Mouse (Mus musculus) neural tube, embryonic 14.5 days (tissue): ENCODE data around the gene Cycs. TPM values are rescaled to one million over a fixed set of nuclear protein-coding genes. Genes with fewer than 3 reads are reported as not detected.

ENCODE experiments used
- ATAC-seq: fragments of 200-750 bp; cut with Nextera tagmentation; 2 replicates; pipeline ENCODE4 v1.8.0; 2017; ENCODE audit warnings: low read depth, mild to moderate bottlenecking, moderate TSS enrichment, moderate library complexity
- H3K27ac ChIP-seq: fragments of 300-500 bp; sonication (generic); 2 replicates; pipeline ENCODE4 v1.5.1; 2014; ENCODE audit warnings: low read depth, mild to moderate bottlenecking, control low read depth, low read length, moderate library complexity, mixed read lengths
- H3K27me3 ChIP-seq: fragments of 300-500 bp; sonication (generic); 2 replicates; pipeline ENCODE4 v1.6.1; 2014; ENCODE audit warnings: low read length; ENCODE audit not compliant: control insufficient read depth, insufficient read depth
- H3K36me3 ChIP-seq: fragments of 300-500 bp; sonication (generic); 2 replicates; pipeline ENCODE4 v1.6.1; 2014; ENCODE audit warnings: low read length, mixed read lengths; ENCODE audit not compliant: control insufficient read depth, insufficient read depth
- H3K4me1 ChIP-seq: fragments of 300-500 bp; sonication (generic); 2 replicates; pipeline ENCODE4 v1.6.1; 2014; ENCODE audit warnings: low read length; ENCODE audit not compliant: control insufficient read depth, insufficient read depth
- H3K4me2 ChIP-seq: fragments of 300-500 bp; sonication (generic); 2 replicates; pipeline ENCODE4 v1.6.1; 2014; ENCODE audit warnings: mild to moderate bottlenecking, low read depth, low read length, control low read depth
- H3K4me3 ChIP-seq: fragments of 300-500 bp; sonication (generic); 2 replicates; pipeline ENCODE4 v1.5.1; 2014; ENCODE audit warnings: low read depth, low read length, control low read depth, mixed read lengths
- H3K9ac ChIP-seq: fragments of 300-500 bp; sonication (generic); replicated peaks from 2 replicates; pipeline ENCODE4 v1.6.1; 2014; ENCODE audit warnings: low read depth, mild to moderate bottlenecking, control low read depth, low read length, mixed read lengths
- H3K9me3 ChIP-seq: fragments of 300-500 bp; sonication (generic); 2 replicates; pipeline ENCODE4 v1.6.1; 2016; ENCODE audit warnings: low read length; ENCODE audit not compliant: control insufficient read depth
- WGBS: fragments of 180-500 bp; shearing (Covaris S2); extraction: QIAGEN DNeasy Blood & Tissue Kit; methylation state at CpG from one replicate; pipeline ENCODE4 v1.1.7; 2014; 5-methylcytosine and 5-hydroxymethylcytosine counted together
- polyA plus RNA-seq: library from polyadenylated mRNA; unstranded; fragments of >200 nt; fragmentation: Nextera tagmentation; extraction: Ambion mirVana; gene quantifications from 2 replicates; pipeline ENCODE4 v1.2.1, GENCODE M21; 2014

The Cycs gene
- polyA plus RNA-seq, 1 experiment from 2014 or later: 84.2 TPM

- H3K9ac ChIP-seq: no peak overlapping the region
- H3K36me3 ChIP-seq: no peaks in the 10 kb centered on the region
- WGBS: 94% methylated on average over 2 of the region's 2 CpGs
- no peak overlapping the region for H3K4me3 ChIP-seq
- no peaks in the 10 kb centered on the region for H3K9me3 ChIP-seq
- no peak overlapping the region for H3K27ac ChIP-seq
- H3K4me1 ChIP-seq: no peaks in the 10 kb centered on the region
- ATAC-seq: no peak
- no peak overlapping the region for H3K4me2 ChIP-seq
- H3K27me3 ChIP-seq: no peaks in the 10 kb centered on the region
Observed at GRCm38 (mm10) chr6:50587412-50587811, 21.1 kb upstream of the Cycs start.

- Histone ChIP-seq H3K27ac (no peak overlapping the region), H3K4me2 (no peak overlapping the region), H3K27me3 (no peaks in the 10 kb centered on the region), H3K9me3 (no peaks in the 10 kb centered on the region), H3K9ac (no peak overlapping the region), H3K4me1 (no peaks in the 10 kb centered on the region), H3K36me3 (no peaks in the 10 kb centered on the region), H3K4me3 (no peak overlapping the region)
- 67% methylated on average over 5 of the region's 5 CpGs for WGBS
- ATAC-seq: no peak
Observed at GRCm38 (mm10) chr6:50586316-50586715, 20.0 kb upstream of the Cycs start.

GRCm38 (mm10) chr6:50585733-50586132, 19.4 kb upstream of the Cycs start:
- WGBS: 87% methylated on average over 7 of the region's 7 CpGs

DNA sequence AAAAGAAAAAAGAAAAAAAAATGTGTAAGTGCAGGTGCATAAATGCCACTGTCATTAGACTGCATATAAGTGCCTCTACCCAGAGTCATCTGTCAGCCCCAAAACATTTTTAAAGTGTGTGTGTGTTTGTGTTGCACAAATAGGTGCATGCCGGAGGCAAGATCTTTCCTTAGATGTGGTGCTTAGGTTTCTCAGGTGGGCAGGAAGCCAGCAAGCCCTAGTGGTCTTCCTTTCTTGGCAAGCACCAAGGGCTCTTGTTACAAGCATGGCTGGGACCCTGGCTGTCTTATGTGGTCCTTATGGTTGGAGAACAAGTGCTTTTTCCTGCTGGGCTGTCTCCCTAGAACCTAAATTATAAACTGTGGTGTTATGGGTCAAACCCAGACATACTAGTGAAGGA, 5.3 kb upstream of the Cycs start:
- Histone ChIP-seq H3K9me3 (no peaks in the 10 kb centered on the region), H3K27me3 (no peaks in the 10 kb centered on the region), H3K4me2 (no peak overlapping the region), H3K4me1 (peaks cover 4% of the 10 kb centered on the region; the same call in 1 of the 2 replicates), H3K27ac (no peak overlapping the region), H3K36me3 (no peaks in the 10 kb centered on the region), H3K9ac (no peak overlapping the region), H3K4me3 (no peak overlapping the region)
- ATAC-seq: no peak
- 77% methylated on average over 1 of the region's 1 CpGs for WGBS

More at GRCm38 (mm10) chr6:50585733-50586132, 19.4 kb upstream of the Cycs start:
- Histone ChIP-seq H3K4me2 (no peak overlapping the region), H3K9ac (no peak overlapping the region), H3K27me3 (no peaks in the 10 kb centered on the region), H3K4me3 (no peak overlapping the region), H3K4me1 (no peaks in the 10 kb centered on the region), H3K36me3 (no peaks in the 10 kb centered on the region), H3K9me3 (no peaks in the 10 kb centered on the region), H3K27ac (no peak overlapping the region)
- ATAC-seq: no peak

- H3K36me3 ChIP-seq: peaks cover 8% of the 10 kb centered on the region
- peak overlapping the region; percentile 62 for H3K4me3 ChIP-seq
- H3K9me3 ChIP-seq: no peaks in the 10 kb centered on the region
- WGBS: 20% methylated on average over 6 of the region's 6 CpGs
- H3K27ac ChIP-seq: peak overlapping the region; percentile 86
- H3K9ac ChIP-seq: peak overlapping the region; percentile 74
- no peak; the same call in 1 of the 2 replicates for ATAC-seq
- peaks cover 4% of the 10 kb centered on the region; the same call in 1 of the 2 replicates for H3K4me1 ChIP-seq
- peak overlapping the region; percentile 69 for H3K4me2 ChIP-seq
- no peaks in the 10 kb centered on the region for H3K27me3 ChIP-seq
Observed at GRCm38 (mm10) chr6:50566997-50567255, 588 bp upstream of the Cycs start.

DNA sequence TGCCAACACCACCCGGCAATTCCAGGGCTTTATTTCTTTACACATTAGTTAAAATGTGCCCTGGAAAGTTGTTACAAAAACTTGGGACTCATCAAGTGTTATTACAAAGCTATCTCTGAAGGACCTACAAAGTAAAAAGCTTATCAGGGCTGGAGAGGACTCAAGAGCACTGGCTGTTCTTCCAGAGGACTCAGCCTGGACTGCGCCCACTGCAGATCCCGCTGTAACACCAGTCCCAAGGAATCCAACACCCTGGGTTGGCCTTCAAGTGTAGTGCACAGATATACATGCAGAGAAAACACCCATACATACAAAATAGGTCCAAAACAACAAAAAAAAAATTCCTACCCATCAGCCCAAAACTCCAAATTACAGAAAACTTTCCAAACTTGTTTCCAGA, 2.7 kb downstream of the Cycs start:
- Histone ChIP-seq H3K27ac (no peak overlapping the region), H3K36me3 (peaks cover 8% of the 10 kb centered on the region), H3K4me1 (peaks cover 4% of the 10 kb centered on the region; the same call in 1 of the 2 replicates), H3K4me2 (no peak overlapping the region), H3K4me3 (no peak overlapping the region), H3K27me3 (no peaks in the 10 kb centered on the region), H3K9me3 (no peaks in the 10 kb centered on the region), H3K9ac (no peak overlapping the region)
- ATAC-seq: no peak
- 95% methylated on average over 3 of the region's 3 CpGs for WGBS

- ATAC-seq: no peak
- Histone ChIP-seq H3K9ac (no peak overlapping the region), H3K36me3 (peaks cover 8% of the 10 kb centered on the region), H3K4me1 (peaks cover 4% of the 10 kb centered on the region; the same call in 1 of the 2 replicates), H3K4me3 (no peak overlapping the region), H3K9me3 (no peaks in the 10 kb centered on the region), H3K27ac (no peak overlapping the region), H3K27me3 (no peaks in the 10 kb centered on the region), H3K4me2 (no peak overlapping the region)
- WGBS: 97% methylated on average over 4 of the region's 4 CpGs
Observed at GRCm38 (mm10) chr6:50562421-50562820, 3.9 kb downstream of the Cycs start.

- Histone ChIP-seq H3K27me3 (no peaks in the 10 kb centered on the region), H3K4me2 (no peak overlapping the region), H3K9me3 (no peaks in the 10 kb centered on the region), H3K27ac (no peak overlapping the region), H3K4me1 (no peaks in the 10 kb centered on the region), H3K36me3 (peaks cover 8% of the 10 kb centered on the region), H3K9ac (no peak overlapping the region), H3K4me3 (no peak overlapping the region)
- WGBS: 100% methylated on average over 1 of the region's 1 CpGs
- ATAC-seq: no peak
Observed at GRCm38 (mm10) chr6:50560776-50561175, 5.6 kb downstream of the Cycs start.

DNA sequence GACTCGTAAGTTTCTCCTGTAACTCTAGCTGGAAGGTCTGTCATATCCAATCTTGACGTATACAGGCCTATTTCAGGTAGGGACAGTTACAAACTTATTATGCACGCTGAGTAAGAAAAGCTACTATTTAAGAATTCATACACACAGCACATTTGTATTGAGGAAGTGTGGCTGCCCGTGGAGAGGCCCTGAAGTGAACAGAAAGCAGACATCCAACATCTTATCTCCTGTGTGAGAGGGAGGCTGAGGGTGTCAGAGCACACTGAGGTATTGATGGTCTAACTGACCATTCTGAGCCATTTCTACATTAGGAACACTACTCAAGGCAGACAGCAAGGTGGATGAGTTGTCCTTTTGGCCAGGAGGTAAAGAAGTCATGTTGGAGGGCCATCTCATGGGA, 7.5 kb downstream of the Cycs start:
- no peaks in the 10 kb centered on the region for H3K4me1 ChIP-seq
- no peaks in the 10 kb centered on the region for H3K27me3 ChIP-seq
- ATAC-seq: no peak
- peaks cover 4% of the 10 kb centered on the region for H3K36me3 ChIP-seq
- H3K9me3 ChIP-seq: no peaks in the 10 kb centered on the region
- 87% methylated on average over 4 of the region's 4 CpGs for WGBS
- H3K9ac ChIP-seq: no peak overlapping the region
- H3K27ac ChIP-seq: no peak overlapping the region
- H3K4me3 ChIP-seq: no peak overlapping the region
- H3K4me2 ChIP-seq: no peak overlapping the region

GRCm38 (mm10) chr6:50557566-50557965, 8.8 kb downstream of the Cycs start:
- H3K27me3 ChIP-seq: no peaks in the 10 kb centered on the region
- no peak overlapping the region for H3K27ac ChIP-seq
- no peak overlapping the region for H3K4me2 ChIP-seq
- H3K9ac ChIP-seq: no peak overlapping the region
- H3K4me3 ChIP-seq: no peak overlapping the region
- H3K4me1 ChIP-seq: no peaks in the 10 kb centered on the region
- 90% methylated on average over 6 of the region's 6 CpGs for WGBS
- H3K36me3 ChIP-seq: no peaks in the 10 kb centered on the region
- no peaks in the 10 kb centered on the region for H3K9me3 ChIP-seq
- ATAC-seq: no peak
